Mouse (Mus musculus) left cerebral cortex, adult 2 months (tissue): Measurements from ENCODE around the gene Pnck. TPM values are rescaled to one million over a fixed set of nuclear protein-coding genes. Genes with fewer than 3 reads are reported as not detected.

ENCODE experiments used
- DNase-seq, 2 experiments: peaks; one replicate each; pipeline ENCODE4 v3.0.0; 2021 to 2022; ENCODE audit warnings: low spot score in 2 of 2, mixed read lengths in 1 of 2; ENCODE audit errors: extremely low spot score in 1 of 2
- H3K27ac ChIP-seq: fragments of 200-600 bp; 2 replicates; pipeline ENCODE4 v1.8.1; 2022
- H3K4me3 ChIP-seq: fragments of 200-600 bp; 2 replicates; pipeline ENCODE4 v1.8.1; 2022
- CTCF ChIP-seq: fragments of 200-600 bp; IDR thresholded peaks from 2 replicates; pipeline ENCODE4 v1.8.1; 2022; ENCODE audit warnings: antibody characterized with exemption, mild to moderate bottlenecking, moderate library complexity
- intact Hi-C: fragments of 180-260 bp; cut with DNase I; formaldehyde crosslinking; loops from one replicate; pipeline ENCODE4 v1.15.1; 2025
- total RNA-seq, 2 experiments: library from RNA; stranded (reverse); gene quantifications; 2 replicates each; pipeline ENCODE4 v1.2.3; 2021

The Pnck gene
- total RNA-seq, 2 experiments from 2014 or later, result 93.4 to 98.8 TPM

DNA sequence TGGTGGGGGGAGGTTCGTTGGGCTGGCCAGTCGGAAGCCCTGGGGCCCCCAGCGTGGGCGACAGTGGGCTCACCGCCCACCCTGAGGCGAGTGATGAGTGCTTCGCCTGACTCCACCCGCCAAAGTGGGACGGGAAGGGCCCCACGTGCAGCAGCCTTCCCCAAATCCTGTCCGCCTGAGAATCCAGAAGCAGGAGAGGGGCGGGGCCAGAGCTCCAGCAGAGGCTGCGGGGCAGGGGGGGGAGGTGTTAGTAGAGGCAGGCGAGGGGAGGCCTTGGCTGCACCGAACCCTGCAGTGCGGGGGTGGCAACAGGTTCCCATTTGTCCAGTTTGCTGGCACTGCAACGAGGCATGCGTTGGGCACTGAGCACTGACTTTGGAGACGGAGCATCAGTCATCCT, 22.5 kb downstream of the Pnck start:
- no peak for TF ChIP-seq CTCF
- peak overlapping the region; percentile 33 for H3K4me3 ChIP-seq
- H3K27ac ChIP-seq, result no peak overlapping the region
- DNase-seq, result no peak
- intact Hi-C loops, result loop anchor here (5.0 kb wide), 1 partner anchor 40 kb away; no protein-coding TSS in a partner anchor

DNA sequence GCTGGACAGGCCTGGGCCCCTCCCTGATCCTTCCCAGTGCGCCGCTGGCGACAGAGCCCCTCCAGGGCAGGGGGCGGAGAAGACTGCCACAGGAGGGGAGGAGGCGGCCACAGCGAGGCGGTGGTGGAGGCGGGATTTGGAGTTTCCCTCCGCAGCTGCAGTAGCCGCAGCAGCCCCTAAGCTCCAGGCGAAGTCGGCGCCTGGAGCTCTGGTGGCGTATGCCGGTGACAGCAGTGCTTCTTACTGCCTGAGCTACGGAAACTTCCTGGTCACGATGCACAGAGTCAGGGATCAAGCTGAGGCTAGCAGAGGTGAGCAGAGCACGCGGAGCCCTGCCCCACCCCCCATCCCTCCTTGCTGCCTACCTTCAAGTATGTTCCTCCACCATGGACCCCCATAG, 24.5 kb downstream of the Pnck start:
- Histone ChIP-seq H3K27ac (no peak overlapping the region), H3K4me3 (no peak overlapping the region)
- intact Hi-C loops, result loop anchor here (5.0 kb wide), 1 partner anchor 38 kb away; no protein-coding TSS in a partner anchor
- no peak for TF ChIP-seq CTCF
- no peak for DNase-seq

- intact Hi-C loops, result no loop called here
- TF ChIP-seq CTCF, result no peak
- no peak overlapping the region for H3K27ac ChIP-seq
- H3K4me3 ChIP-seq, result no peak overlapping the region
- no peak for DNase-seq
These were observed 32.9 kb downstream of the Pnck start for GRCm38 (mm10) chrX:73626981-73627380.

GRCm38 (mm10) chrX:73619890-73620289, 40.0 kb downstream of the Pnck start:
- Histone ChIP-seq H3K27ac (no peak overlapping the region), H3K4me3 (no peak overlapping the region)
- intact Hi-C loops, result no loop called here
- no peak for TF ChIP-seq CTCF
- no peak for DNase-seq

DNA sequence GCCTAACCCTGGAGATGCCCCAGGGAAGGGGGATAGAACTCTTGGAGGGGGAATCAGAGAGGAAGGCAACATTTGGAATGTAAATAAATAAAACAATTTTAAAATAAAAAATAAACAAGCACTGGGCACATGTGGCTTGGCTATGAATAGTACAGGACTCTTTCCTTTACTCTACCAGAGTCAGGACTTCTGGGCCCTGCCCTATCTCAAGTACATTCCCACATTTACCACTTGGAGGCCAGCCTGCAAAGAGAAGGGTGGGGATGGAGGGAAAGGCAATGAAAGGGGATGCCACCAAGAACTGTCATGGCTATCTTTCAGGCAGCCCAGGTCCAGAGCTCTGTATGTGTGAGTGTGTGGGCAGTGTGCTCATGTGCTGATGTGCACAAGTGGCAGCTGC, 40.5 kb downstream of the Pnck start:
- TF ChIP-seq CTCF, result no peak
- Histone ChIP-seq H3K27ac (no peak overlapping the region), H3K4me3 (no peak overlapping the region)
- intact Hi-C loops, result no loop called here
- DNase-seq, result no peak

GRCm38 (mm10) chrX:73615876-73616275, 44.0 kb downstream of the Pnck start:
- Histone ChIP-seq H3K27ac (no peak overlapping the region), H3K4me3 (no peak overlapping the region)
- no peak for DNase-seq
- intact Hi-C loops, result no loop called here
- no peak for TF ChIP-seq CTCF

DNA sequence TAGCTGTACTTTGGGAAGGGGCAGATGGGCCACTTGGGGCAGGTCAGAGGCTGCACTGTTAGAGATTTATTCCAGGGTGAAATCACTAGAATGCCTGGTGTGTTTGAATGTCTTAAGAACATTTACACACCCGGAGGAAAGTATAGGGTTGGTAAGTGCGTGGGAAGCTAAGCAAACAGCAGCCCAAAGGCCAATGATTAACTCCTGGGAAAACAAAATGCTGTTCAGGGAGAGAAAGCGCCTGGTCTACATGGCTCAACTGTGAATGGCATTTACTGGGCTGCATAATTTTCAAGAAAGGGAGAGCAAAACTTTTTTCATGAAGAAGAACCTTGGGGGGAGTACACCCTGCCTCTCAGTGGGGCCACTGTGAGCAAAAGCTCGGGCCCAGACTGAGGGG, 46.3 kb downstream of the Pnck start:
- H3K27ac ChIP-seq, result no peak overlapping the region
- no peak overlapping the region for H3K4me3 ChIP-seq
- DNase-seq, result no peak
- TF ChIP-seq CTCF, result no peak
- intact Hi-C loops, result no loop called here

Other genes starting within 250 kb of the Pnck start
- 1 to 10 TPM; 1.9 to 2.1 TPM for gene Zfp92, start 249.0 kb downstream of the Pnck start, total RNA-seq
- gene Trex2, start 224.8 kb downstream of the Pnck start, total RNA-seq, result not detected
- 1 to 10 TPM; 7.9 to 9.2 TPM for gene Haus7, start 201.1 kb downstream of the Pnck start, total RNA-seq
- 10 to 100 TPM; 15.5 to 17.6 TPM for gene Bgn, start 176.5 kb downstream of the Pnck start, total RNA-seq
- gene Atp2b3, start 157.0 kb downstream of the Pnck start, total RNA-seq, result 100 to 1,000 TPM in 1 of 2 experiments, 10 to 100 TPM in 1; 99.8 to 105 TPM
- under 1 TPM; 0.68 to 0.70 TPM for gene Dusp9, start 20.7 kb downstream of the Pnck start, total RNA-seq
- gene Slc6a8, start 13.0 kb upstream of the Pnck start, total RNA-seq, result 100 to 1,000 TPM in 1 of 2 experiments, 10 to 100 TPM in 1; 98.4 to 119 TPM
- 10 to 100 TPM; 74.8 to 90.1 TPM for gene Bcap31, start 56.1 kb upstream of the Pnck start, total RNA-seq
- 10 to 100 TPM; 11.3 to 12.3 TPM for gene Abcd1, start 56.5 kb upstream of the Pnck start, total RNA-seq
- gene Plxnb3, start 97.0 kb upstream of the Pnck start, total RNA-seq, result 1 to 10 TPM; 7.2 to 8.5 TPM
- 1 to 10 TPM; 8.0 to 8.1 TPM for gene Srpk3, start 114.3 kb upstream of the Pnck start, total RNA-seq
- gene Idh3g, start 126.8 kb upstream of the Pnck start, total RNA-seq, result 100 to 1,000 TPM; 194 to 201 TPM
- gene Ssr4, start 126.9 kb upstream of the Pnck start, total RNA-seq, result 10 to 100 TPM; 91.1 to 91.2 TPM
- gene Pdzd4, start 164.9 kb upstream of the Pnck start, total RNA-seq, result 100 to 1,000 TPM; 110 to 119 TPM
- gene Avpr2, start 232.0 kb upstream of the Pnck start, total RNA-seq, result not detected
- 100 to 1,000 TPM; 150 to 161 TPM for gene L1cam, start 236.0 kb upstream of the Pnck start, total RNA-seq